Mouse (Mus musculus): ENCODE results near the gene Spint4.

Spint4 gene

GRCm38 (mm10) chr2:164734839-164735238, 36.5 kb downstream of the Spint4 start:
- no peak for DNase-seq

- no peak for DNase-seq
Measured at GRCm38 (mm10) chr2:164735446-164735845, 37.1 kb downstream of the Spint4 start.

GRCm38 (mm10) chr2:164737377-164738090, 39.2 kb downstream of the Spint4 start:
- DNase-seq, result no peak

- no peak for DNase-seq
Measured at GRCm38 (mm10) chr2:164739876-164740275, 41.6 kb downstream of the Spint4 start.

- no peak for DNase-seq
Measured at GRCm38 (mm10) chr2:164744987-164745386, 46.7 kb downstream of the Spint4 start.

GRCm38 (mm10) chr2:164745843-164746479, 47.7 kb downstream of the Spint4 start, which contains the start of the genes Wfdc3 and Dnttip1:
Gene Wfdc3 (minus strand): TSS chr2:164745931.
Gene Dnttip1 (plus strand): TSS chr2:164745983.
- DNase-seq, result peak; percentile 98

- DNase-seq, result no peak
Measured at GRCm38 (mm10) chr2:164746693-164747092, 48.4 kb downstream of the Spint4 start.

- DNase-seq, result no peak
Measured at GRCm38 (mm10) chr2:164748191-164748590, 49.9 kb downstream of the Spint4 start.

- no peak for DNase-seq
Measured at GRCm38 (mm10) chr2:164748991-164749390, 50.7 kb downstream of the Spint4 start.

Measured in thymus, postnatal 4 days (tissue).